Mouse (Mus musculus): ENCODE results near the gene Cep112. TPM values are rescaled to one million over a fixed set of nuclear protein-coding genes. Genes with fewer than 3 reads are reported as not detected.

The Cep112 gene
- polyA plus RNA-seq, 1 experiment: not detected

GRCm38 (mm10) chr11:108621434-108621901, 196.5 kb downstream of the Cep112 start:
- no peak for TF ChIP-seq GATA1 (IDR thresholded peaks at IDR 0.05; ENCODE audit: low read length)

GRCm38 (mm10) chr11:108625546-108626232, 200.7 kb downstream of the Cep112 start:
- no peak for TF ChIP-seq GATA1 (IDR thresholded peaks at IDR 0.05; ENCODE audit: low read length)

GRCm38 (mm10) chr11:108637780-108638179, 212.8 kb downstream of the Cep112 start:
- no peak for TF ChIP-seq GATA1 (IDR thresholded peaks at IDR 0.05; ENCODE audit: low read length)

- no peak for TF ChIP-seq GATA1 (IDR thresholded peaks at IDR 0.05; ENCODE audit: low read length)
Measured at GRCm38 (mm10) chr11:108655574-108655973, 230.6 kb downstream of the Cep112 start.

GRCm38 (mm10) chr11:108682014-108682413, 257.0 kb downstream of the Cep112 start:
- TF ChIP-seq GATA1 (IDR thresholded peaks at IDR 0.05; ENCODE audit: low read length): no peak

GRCm38 (mm10) chr11:108696563-108696962, 271.6 kb downstream of the Cep112 start:
- TF ChIP-seq GATA1 (IDR thresholded peaks at IDR 0.05; ENCODE audit: low read length): no peak

- TF ChIP-seq GATA1 (IDR thresholded peaks at IDR 0.05; ENCODE audit: low read length): no peak
Measured at GRCm38 (mm10) chr11:108752301-108752700, 327.3 kb downstream of the Cep112 start.

GRCm38 (mm10) chr11:108752765-108753164, 327.8 kb downstream of the Cep112 start:
- TF ChIP-seq GATA1 (IDR thresholded peaks at IDR 0.05; ENCODE audit: low read length): no peak

- no peak for TF ChIP-seq GATA1 (IDR thresholded peaks at IDR 0.05; ENCODE audit: low read length)
Measured at GRCm38 (mm10) chr11:108753361-108754240, 328.6 kb downstream of the Cep112 start.

- TF ChIP-seq GATA1 (IDR thresholded peaks at IDR 0.05; ENCODE audit: low read length): no peak
Measured at GRCm38 (mm10) chr11:108757211-108757610, 332.2 kb downstream of the Cep112 start.

GRCm38 (mm10) chr11:108757626-108758430, 332.8 kb downstream of the Cep112 start:
- no peak for TF ChIP-seq GATA1 (IDR thresholded peaks at IDR 0.05; ENCODE audit: low read length)

GRCm38 (mm10) chr11:108770064-108770463, 345.1 kb downstream of the Cep112 start:
- no peak for TF ChIP-seq GATA1 (IDR thresholded peaks at IDR 0.05; ENCODE audit: low read length)

GRCm38 (mm10) chr11:108774019-108774670, 349.2 kb downstream of the Cep112 start:
- TF ChIP-seq GATA1 (IDR thresholded peaks at IDR 0.05; ENCODE audit: low read length): no peak

GRCm38 (mm10) chr11:108777158-108777557, 352.2 kb downstream of the Cep112 start:
- no peak for TF ChIP-seq GATA1 (IDR thresholded peaks at IDR 0.05; ENCODE audit: low read length)

Measured in G1E-ER4 (cell line).